Mouse (Mus musculus): ENCODE data around the gene Afm.

- TF ChIP-seq EP300 (IDR thresholded peaks at IDR 0.05; ENCODE audit: low read depth): no peak
- no peak for TF ChIP-seq CTCF (IDR thresholded peaks at IDR 0.05; ENCODE audit: low read depth)
Measured at GRCm38 (mm10) chr5:90562880-90563279, 44.1 kb downstream of the Afm start.
